Mouse (Mus musculus) myocyte (in vitro differentiated cells): ENCODE measurements around the gene Xlr5c.

Experiments used
- E2F4 ChIP-seq: IDR thresholded peaks from one replicate; pipeline ENCODE4 v1.6.1; 2011; ENCODE audit warnings: mild to moderate bottlenecking, control low read depth, moderate library complexity; ENCODE audit not compliant: insufficient read depth
- MYOD1 ChIP-seq, 3 experiments: IDR thresholded peaks; one replicate each; pipeline ENCODE4 v1.6.1; 2011; ENCODE audit warnings: control low read depth in 2 of 3, low read depth in 2 of 3, mild to moderate bottlenecking in 2 of 3, moderate library complexity in 1 of 3; ENCODE audit not compliant: insufficient read length in 2 of 3, control insufficient read depth in 1 of 3
- POLR2A ChIP-seq: IDR thresholded peaks from one replicate; pipeline ENCODE4 v1.6.1; 2011; ENCODE audit warnings: low read depth, mild to moderate bottlenecking, control low read depth, moderate library complexity; ENCODE audit not compliant: insufficient read length
- POLR2AphosphoS2 ChIP-seq: IDR thresholded peaks from one replicate; pipeline ENCODE4 v1.6.1; 2011; ENCODE audit warnings: low read depth, control low read depth; ENCODE audit not compliant: insufficient read length
- USF1 ChIP-seq: IDR thresholded peaks from one replicate; pipeline ENCODE4 v1.6.1; 2011; ENCODE audit warnings: low read depth, mild to moderate bottlenecking, control low read depth, moderate library complexity

DNA sequence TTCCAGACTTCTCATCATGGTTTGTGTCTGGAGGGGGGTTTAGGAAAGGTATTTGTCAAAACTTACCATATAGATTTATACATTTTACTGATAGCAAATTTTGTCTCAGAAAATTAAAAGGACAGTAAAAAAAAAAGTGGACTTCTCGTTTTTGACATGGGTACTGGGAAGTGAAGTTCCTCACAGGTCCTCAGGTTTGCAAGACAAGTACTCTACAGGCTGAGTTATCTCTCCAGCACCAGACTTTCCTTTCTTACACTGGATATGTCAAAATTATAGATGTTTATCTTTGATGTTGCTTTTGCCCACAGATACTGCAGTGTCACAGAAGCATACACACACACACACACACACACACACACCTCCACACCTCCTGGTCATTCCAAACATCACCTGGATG is 48.7 kb upstream of the Xlr5c start:
- TF ChIP-seq POLR2A (no peak), USF1 (no peak), POLR2AphosphoS2 (no peak), MYOD1 (IDR thresholded peaks at IDR 0.05; ENCODE audit: control insufficient read depth in 1 of 3, insufficient read length in 2 of 3, low read depth in 2 of 3) (no peak), E2F4 (no peak)
